Mouse (Mus musculus): ENCODE measurements around the gene Kxd1. TPM values are rescaled to one million over a fixed set of nuclear protein-coding genes. Genes with fewer than 3 reads are reported as not detected.
A peak's percentile ranks its signal among the peaks of the same experiment; 100 is the strongest.

Kxd1 gene
- total RNA-seq, 2 experiments from 2014 or later, result 76.3 to 80.6 TPM

DNA sequence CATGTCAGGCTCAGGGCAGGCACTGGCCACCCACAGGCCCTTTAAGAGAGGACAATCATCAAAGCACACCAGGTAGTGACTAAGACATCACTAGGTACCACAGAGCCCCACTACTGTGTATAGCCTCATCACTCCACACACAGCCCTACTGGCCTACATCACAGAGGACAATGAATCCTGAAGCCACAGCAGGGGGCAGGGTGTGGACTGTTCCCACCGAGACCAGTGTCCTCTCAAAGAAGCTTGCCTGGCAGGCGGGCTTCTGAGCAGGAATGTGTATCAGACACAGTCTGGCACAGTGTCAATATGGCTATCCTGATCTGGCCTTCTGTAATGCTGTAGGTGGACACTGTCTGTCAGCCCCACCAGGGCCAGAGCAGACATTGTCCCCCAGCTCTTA is 57.8 kb downstream of the Kxd1 start:
- DNase-seq (ENCODE audit: low spot score), result no peak

DNA sequence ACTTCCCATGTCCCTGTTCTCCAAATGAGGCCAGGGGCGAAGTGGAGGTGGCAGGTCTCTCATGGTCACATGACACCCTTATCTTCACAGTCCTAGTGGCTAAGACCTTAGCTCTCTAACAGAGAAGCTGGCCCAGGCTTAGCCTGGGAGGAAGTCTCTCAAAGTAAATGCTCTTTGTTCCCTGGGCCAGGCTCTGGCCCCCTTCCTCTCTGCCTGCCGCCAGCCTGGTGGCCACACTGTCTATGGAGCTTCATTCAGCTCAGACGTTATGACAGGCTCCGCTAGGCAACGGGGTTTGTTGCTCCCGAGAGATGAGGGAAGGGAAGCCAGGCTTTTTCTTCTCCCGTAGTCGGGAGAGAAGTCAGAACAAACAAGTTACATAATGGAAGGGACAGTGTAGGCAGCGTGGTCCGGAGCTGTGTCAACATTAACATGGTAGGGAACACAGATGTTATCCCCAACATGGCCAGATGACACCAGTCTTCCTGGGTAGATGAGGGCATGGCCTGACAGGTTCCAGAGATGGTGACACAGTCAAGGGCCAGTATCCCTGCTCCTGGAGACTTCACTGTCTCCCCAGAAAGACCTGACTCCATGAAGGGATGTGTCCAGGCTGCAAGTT is 58.4 kb downstream of the Kxd1 start:
- DNase-seq (ENCODE audit: low spot score), result no peak

DNA sequence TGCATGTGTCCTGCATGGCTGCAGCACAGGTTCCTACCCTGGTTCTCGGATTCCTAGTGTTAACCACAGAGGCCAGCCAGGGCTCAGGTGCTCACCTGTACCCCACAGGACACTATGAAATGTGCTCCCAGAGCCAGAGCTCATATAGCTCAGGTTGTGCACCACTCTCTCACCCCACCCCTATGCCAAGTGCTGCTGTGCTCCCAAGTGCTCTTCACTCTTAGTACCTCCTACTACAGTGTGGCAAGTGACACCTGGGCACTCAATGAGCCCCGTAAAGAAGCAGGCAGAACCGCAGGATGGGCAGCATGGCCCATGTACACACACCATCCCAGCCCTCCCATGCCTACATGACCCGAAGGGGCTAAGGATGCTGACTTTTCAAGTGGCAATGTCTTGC is 59.0 kb downstream of the Kxd1 start:
- no peak for DNase-seq (ENCODE audit: low spot score)

DNA sequence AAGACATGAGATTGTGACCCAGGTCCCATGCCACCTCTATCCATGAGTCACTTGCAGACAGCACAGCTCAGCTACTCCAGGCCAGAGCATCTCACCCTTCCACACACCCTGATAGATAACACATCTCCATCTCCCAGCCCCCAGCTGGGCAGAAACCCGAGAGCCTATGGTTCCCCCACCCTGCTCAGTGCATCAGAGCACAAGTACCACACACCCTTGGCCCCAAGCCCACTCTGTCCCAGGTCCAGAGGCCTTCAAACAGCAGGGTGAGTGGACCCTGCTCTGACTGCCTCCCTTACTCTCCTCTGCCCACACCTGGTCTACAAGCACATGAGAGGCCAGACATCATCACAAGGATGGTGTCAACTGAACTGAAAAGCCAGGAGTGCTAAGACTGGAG is 59.8 kb downstream of the Kxd1 start:
- no peak for DNase-seq (ENCODE audit: low spot score)

DNA sequence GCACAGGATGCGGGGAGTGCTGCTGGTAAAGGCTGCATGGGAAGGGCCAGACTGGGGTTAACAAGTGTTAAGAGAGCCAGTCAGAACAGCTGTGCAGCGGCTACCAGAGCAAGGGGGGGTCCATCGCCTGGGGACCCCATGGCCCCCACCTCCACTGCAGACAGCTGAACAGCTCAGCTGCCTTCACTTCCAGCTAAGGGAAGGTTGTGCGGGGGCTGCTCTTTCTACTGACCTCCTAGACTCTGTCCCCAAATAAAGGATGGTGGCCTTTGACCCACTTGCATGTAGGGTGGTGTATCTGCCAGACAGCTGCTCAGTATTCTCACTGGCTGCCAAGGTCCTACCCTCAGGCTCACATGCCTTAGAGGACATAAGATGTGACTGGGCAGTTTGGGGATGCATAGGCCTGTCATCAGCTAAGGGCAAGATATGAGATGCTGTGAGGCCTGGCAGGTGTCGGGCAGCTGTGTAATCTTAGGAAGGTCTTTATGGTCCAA is 60.5 kb downstream of the Kxd1 start:
- DNase-seq (ENCODE audit: low spot score), result peak; percentile 43

DNA sequence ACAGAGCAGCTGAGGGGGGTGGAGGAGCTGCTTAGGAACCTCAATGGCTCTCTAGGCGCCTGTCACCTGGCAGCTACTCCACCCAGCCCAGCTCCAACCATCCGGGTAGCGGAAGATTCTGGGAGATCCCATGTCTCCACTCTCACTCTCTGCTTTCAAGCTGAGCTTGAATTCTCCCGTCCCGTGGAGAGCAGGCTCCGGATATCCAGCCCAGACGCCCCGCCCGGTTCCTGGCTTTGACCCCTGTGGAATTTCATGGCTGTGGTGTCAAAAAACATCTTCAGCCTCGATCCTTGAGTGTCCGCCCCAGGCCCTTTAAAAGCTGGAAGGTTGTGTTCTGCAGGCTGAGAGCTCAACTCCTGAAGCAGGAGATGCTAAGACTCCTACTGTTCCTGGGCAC is 61.0 kb downstream of the Kxd1 start:
- DNase-seq (ENCODE audit: low spot score), result peak; percentile 82

DNA sequence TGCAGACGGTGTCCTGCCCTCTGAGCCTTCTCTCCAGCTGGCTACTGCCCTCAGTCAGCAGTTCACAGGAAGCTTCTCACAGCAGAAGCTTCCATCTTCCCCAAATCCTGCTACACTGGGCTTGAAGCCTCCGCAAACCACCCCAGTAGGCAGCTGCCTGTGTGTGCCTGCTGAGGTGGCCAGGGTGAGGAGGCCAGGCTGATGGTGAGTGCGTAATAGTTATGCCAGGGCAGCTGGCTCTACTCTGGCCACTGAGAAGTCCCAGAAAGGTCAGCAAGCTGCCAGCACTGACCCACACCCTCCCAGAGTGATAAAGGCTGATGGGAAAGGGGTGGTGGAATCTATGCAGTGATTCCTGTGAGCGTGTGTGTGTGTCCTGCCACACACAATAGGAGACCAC is 61.5 kb downstream of the Kxd1 start:
- no peak for DNase-seq (ENCODE audit: low spot score)

DNA sequence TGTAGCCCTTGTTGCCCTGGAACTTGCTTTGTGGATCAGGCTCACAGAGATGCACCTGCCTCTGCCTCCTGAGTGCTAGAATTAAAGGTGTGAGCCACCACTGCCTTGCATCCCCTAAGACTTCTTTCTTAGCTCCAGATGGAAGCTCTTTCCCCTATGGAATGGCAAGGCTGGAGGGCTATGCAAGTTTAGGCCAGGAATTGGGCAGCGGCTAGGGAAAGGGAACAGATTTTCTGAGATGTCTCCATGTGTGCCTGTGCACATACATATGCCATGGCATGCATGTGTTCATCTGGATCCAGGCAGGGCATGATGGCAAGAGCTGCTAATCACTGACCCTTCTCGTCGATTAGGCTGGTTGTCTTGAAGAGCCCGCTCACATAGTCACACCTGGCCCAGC is 62.1 kb downstream of the Kxd1 start:
- DNase-seq (ENCODE audit: low spot score), result no peak

DNA sequence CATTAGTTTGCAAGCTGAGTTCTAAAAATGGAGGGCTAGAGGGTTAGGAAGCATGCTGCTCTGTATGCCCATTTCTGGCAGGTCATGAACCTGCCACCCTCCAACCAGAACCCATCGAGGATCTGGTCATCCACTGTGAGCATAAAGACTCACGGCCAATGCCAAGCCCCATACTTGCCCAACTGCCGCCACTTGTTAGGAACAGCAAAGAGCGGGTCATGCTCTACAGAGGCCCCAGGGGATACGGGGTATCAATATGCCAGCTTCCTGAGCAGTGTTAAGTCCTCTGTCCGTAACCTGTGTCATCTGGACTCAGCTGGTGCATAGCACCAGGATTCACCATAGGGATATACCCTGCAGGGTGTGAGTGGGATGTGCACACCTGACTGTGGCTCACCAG is 63.6 kb downstream of the Kxd1 start:
- DNase-seq (ENCODE audit: low spot score), result no peak

DNA sequence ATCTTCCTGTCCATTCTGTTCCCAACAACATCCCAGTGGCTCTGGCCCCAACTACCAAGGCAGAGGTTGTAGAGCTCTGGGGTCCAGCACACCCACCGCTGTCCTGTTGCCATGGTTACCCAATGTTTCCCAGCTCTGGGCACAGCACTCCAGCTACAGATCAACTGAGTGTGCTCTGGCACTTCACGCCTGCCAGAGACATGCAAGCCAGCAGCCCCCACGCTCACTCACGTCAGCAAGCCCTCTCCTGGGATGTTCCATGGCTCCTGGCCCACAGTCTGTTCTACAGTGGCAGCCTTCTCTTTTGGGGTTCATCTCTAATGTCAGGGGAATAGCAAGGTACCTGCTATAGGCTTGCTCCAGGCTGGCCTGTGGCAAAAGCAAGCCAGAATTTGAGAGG is 64.5 kb downstream of the Kxd1 start:
- DNase-seq (ENCODE audit: low spot score), result peak; percentile 55

DNA sequence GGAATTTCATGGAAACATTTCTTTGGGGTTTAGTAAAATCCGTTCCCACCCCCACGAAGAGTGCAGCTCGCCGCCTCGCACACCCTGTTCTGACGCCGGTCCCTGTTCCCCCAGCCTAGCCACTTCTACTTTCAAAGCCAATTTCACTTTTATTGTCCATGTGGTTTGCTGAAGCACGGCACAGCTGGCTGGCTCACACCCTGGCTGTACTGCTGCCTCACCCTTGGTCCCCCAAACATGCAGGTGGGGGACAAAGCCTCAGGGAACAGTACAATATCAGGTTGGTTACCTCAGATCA is 65.3 kb downstream of the Kxd1 start:
- peak; percentile 54 for DNase-seq (ENCODE audit: low spot score)

DNA sequence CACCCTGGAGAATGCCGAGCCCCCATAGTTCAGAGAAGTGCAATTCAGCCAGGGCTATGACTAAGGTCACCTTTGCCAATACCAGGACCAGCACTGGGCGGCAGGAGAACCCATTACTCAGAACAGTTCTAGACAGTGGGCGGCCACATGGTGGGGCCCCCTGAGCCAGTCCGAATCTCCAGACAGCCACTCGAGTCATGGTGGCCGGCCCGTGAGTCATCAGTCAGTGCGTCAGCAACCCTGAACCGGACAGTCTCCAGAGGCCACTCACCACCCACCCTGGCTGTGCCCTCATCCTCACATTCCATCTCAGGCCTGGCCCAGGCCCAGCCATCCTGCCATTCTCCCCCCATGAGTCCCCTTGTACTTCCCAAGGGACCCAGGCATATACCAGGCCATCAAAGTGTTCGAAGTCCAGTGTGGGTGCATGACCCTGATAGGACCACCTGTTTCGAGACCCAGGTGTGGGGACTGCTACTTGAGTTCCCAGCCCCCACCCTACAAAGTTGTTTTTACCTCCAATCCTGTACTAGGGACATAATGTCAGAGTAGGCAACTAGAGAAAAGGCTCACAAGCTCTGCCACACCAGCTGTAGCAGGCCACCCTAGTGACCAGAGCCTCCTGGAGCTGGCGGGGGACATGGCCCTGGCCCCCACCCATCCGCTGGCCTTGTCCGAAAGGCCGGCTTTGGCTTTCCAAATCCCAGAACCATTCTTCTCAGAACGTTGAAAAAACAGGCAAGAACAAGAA is 65.8 kb downstream of the Kxd1 start:
- no peak for DNase-seq (ENCODE audit: low spot score)

DNA sequence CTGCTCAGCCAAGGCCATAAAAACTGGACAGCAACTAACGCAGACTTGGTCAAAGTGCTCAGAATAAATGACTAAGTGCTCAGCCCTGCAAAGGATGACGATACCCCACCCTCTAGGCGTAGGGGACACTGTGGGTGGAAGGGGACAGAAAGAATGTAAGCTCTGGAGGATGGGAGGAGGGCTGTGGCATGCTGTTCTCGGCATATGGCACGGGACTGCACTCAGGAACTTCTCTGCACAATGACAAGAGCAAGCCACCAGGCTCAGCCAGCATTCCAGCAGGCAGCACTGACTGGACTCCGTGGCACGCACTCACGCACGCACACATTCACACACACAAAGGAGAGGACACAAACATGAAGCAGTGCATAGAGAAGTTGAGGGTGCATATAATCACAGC is 67.2 kb downstream of the Kxd1 start:
- no peak for DNase-seq (ENCODE audit: low spot score)

DNA sequence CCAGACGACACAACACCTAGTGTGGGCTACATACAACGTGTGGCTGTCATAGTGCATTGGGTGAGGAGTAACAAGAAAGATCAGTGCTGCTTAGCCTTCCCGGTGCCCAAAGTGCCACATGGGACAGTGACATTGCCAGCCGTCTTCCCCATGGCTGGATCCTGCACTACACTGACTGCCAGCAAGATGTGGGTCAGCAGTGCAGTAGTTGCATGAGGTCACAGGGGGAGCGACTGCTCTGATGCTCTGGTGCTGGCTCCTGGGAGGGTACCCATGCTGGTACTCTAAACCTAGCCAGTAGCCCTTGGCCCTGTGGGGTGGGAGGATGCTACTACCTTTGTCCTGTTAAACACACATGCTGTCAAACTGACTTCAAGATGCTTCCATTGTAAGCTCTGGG is 67.6 kb downstream of the Kxd1 start:
- no peak for DNase-seq (ENCODE audit: low spot score)

DNA sequence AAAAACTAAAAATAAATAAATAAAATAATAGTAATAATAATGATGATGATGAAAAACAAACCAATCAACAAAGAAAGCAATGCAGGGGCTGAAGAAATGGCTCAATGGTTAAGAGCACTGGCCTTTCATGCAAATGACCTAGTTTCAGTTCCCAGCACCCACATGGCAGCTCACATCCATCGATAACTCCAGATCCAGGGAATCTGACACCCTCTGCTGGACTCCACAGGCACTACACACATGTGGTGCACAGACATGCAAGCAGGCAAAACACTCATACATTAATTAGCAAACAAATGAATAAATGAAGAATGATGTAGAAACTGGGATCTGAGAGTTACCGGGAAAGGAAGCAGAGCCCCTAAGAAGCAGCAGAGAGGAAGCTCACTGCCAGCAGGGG is 68.1 kb downstream of the Kxd1 start:
- no peak for DNase-seq (ENCODE audit: low spot score)

DNA sequence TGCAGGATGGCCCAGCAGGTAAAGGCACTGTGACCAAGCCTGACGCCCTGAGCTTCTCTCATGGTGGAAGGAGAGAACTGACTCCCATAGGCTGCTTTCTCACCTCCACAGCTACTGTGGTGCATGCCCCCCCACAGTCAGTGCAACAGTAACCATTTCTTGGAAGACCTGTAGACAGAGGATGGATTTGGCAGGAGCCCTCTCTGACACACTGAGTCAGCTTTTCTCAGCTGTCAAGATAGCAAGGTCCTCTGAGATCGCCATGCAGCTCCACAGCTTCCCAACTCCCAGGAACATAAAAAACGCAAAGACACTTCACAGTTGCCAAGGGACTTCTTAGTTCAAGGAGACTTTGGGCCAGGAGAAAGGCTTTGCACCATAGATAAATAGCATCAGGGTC is 69.3 kb downstream of the Kxd1 start:
- no peak for DNase-seq (ENCODE audit: low spot score)

Other genes starting within 250 kb of the Kxd1 start
- 1 to 10 TPM; 2.9 to 3.8 TPM for gene Homer3, start 245.1 kb downstream of the Kxd1 start, total RNA-seq (2021)
- gene Ddx49, start 225.5 kb downstream of the Kxd1 start, total RNA-seq (2021), result 10 to 100 TPM; 27.4 to 28.6 TPM
- 100 to 1,000 TPM; 133 to 135 TPM for gene Cope, start 225.4 kb downstream of the Kxd1 start, total RNA-seq (2021)
- 10 to 100 TPM; 13.4 to 15.9 TPM for gene Cers1, start 212.2 kb downstream of the Kxd1 start, total RNA-seq (2021)
- gene Gdf1, start 198.1 kb downstream of the Kxd1 start, total RNA-seq (2021), result 1 to 10 TPM; 1.9 to 2.1 TPM
- gene Upf1, start 174.7 kb downstream of the Kxd1 start, total RNA-seq (2021), result 10 to 100 TPM; 29.8 to 31.1 TPM
- gene Comp, start 154.4 kb downstream of the Kxd1 start, total RNA-seq (2021), result 10 to 100 TPM in 1 of 2 experiments, 1 to 10 TPM in 1; 6.9 to 14.9 TPM
- 1 to 10 TPM; 7.7 to 8.4 TPM for gene Crtc1, start 88.4 kb downstream of the Kxd1 start, total RNA-seq (2021)
- 1 to 10 TPM; 7.7 to 8.3 TPM for gene Klhl26, start 51.0 kb downstream of the Kxd1 start, total RNA-seq (2021)
- not detected for gene Tmem59l, start 40.6 kb downstream of the Kxd1 start, total RNA-seq (2021)
- 1 to 10 TPM; 2.8 to 2.9 TPM for gene Crlf1, start 34.8 kb downstream of the Kxd1 start, total RNA-seq (2021)
- gene Rex1bd, start 21.2 kb downstream of the Kxd1 start, total RNA-seq (2021), result 100 to 1,000 TPM; 170 TPM
- gene Uba52, start 17.2 kb downstream of the Kxd1 start, total RNA-seq (2021), result 100 to 1,000 TPM; 841 to 913 TPM
- gene Fkbp8, start 232 bp downstream of the Kxd1 start, total RNA-seq (2021), result 100 to 1,000 TPM; 103 to 105 TPM
- gene Ell, start 11.5 kb upstream of the Kxd1 start, total RNA-seq (2021), result 10 to 100 TPM; 12.5 to 21.8 TPM
- gene Isyna1, start 66.4 kb upstream of the Kxd1 start, total RNA-seq (2021), result 1 to 10 TPM; 2.6 to 3.2 TPM
- gene Ssbp4, start 80.9 kb upstream of the Kxd1 start, total RNA-seq (2021), result 10 to 100 TPM; 11.6 to 19.4 TPM
- under 1 TPM; 0.23 to 0.64 TPM for gene Lrrc25, start 88.2 kb upstream of the Kxd1 start, total RNA-seq (2021)
- under 1 TPM; 0.16 to 0.21 TPM for gene Gdf15, start 104.5 kb upstream of the Kxd1 start, total RNA-seq (2021)
- 10 to 100 TPM; 11.9 to 13.7 TPM for gene Pgpep1, start 132.4 kb upstream of the Kxd1 start, total RNA-seq (2021)
- 10 to 100 TPM; 65.4 to 70.3 TPM for gene Lsm4, start 145.3 kb upstream of the Kxd1 start, total RNA-seq (2021)
- gene Jund, start 171.0 kb upstream of the Kxd1 start, total RNA-seq (2021), result 10 to 100 TPM; 41.6 to 68.4 TPM
- not detected for gene Iqcn, start 175.5 kb upstream of the Kxd1 start, total RNA-seq (2021)
- not detected for gene Gm3336, start 190.6 kb upstream of the Kxd1 start, total RNA-seq (2021)
- 1 to 10 TPM; 1.3 to 1.6 TPM for gene Pde4c, start 195.8 kb upstream of the Kxd1 start, total RNA-seq (2021)
- 10 to 100 TPM; 32.5 to 36.5 TPM for gene Rab3a, start 226.7 kb upstream of the Kxd1 start, total RNA-seq (2021)
- gene Mpv17l2, start 233.0 kb upstream of the Kxd1 start, total RNA-seq (2021), result 10 to 100 TPM; 19.9 to 20.9 TPM
- 10 to 100 TPM; 13.3 to 15.1 TPM for gene Pik3r2, start 248.8 kb upstream of the Kxd1 start, total RNA-seq (2021)

Measured in gastrocnemius, adult 18-20 months (tissue).